Mouse (Mus musculus) heart, embryonic 16.5 days (tissue): ENCODE data around the gene Nrl. TPM values are rescaled to one million over a fixed set of nuclear protein-coding genes. Genes with fewer than 3 reads are reported as not detected.
A peak's percentile ranks its signal among the peaks of the same experiment; 100 is the strongest.

Experiments
- ATAC-seq: fragments of 200-750 bp; cut with Nextera tagmentation; replicated peaks from 2 replicates; pipeline ENCODE4 v1.8.0; 2017; ENCODE audit warnings: moderate number of reproducible peaks; ENCODE audit not compliant: insufficient read depth, low FRiP score; ENCODE audit errors: extremely low read depth
- H3K27ac ChIP-seq: fragments of 300-500 bp; sonication (generic); 2 replicates; pipeline ENCODE4 v1.5.1; 2014; ENCODE audit warnings: mild to moderate bottlenecking, low read length, control low read depth, moderate library complexity
- H3K27me3 ChIP-seq: fragments of 300-500 bp; sonication (generic); 2 replicates; pipeline ENCODE4 v1.6.1; 2014; ENCODE audit warnings: low read length, mixed read lengths; ENCODE audit not compliant: control insufficient read depth, insufficient read depth
- H3K36me3 ChIP-seq: fragments of 300-500 bp; sonication (generic); 2 replicates; pipeline ENCODE4 v1.6.1; 2014; ENCODE audit not compliant: control insufficient read depth, insufficient read depth
- H3K4me1 ChIP-seq: fragments of 300-500 bp; sonication (generic); 2 replicates; pipeline ENCODE4 v1.6.1; 2014; ENCODE audit warnings: low read length, mixed read lengths; ENCODE audit not compliant: control insufficient read depth, insufficient read depth
- H3K4me2 ChIP-seq: fragments of 300-500 bp; sonication (generic); 2 replicates; pipeline ENCODE4 v1.6.1; 2014; ENCODE audit warnings: low read depth, mild to moderate bottlenecking, control low read depth, low read length
- H3K4me3 ChIP-seq: fragments of 300-500 bp; sonication (generic); 2 replicates; pipeline ENCODE4 v1.5.1; 2014; ENCODE audit warnings: mild to moderate bottlenecking, control low read depth, low read length
- H3K9ac ChIP-seq: fragments of 300-500 bp; sonication (generic); 2 replicates; pipeline ENCODE4 v1.6.1; 2014; ENCODE audit warnings: low read length, control low read depth
- H3K9me3 ChIP-seq: fragments of 300-500 bp; sonication (generic); replicated peaks from 2 replicates; pipeline ENCODE4 v1.6.1; 2016; ENCODE audit warnings: low read length; ENCODE audit not compliant: control insufficient read depth
- WGBS: fragments of 180-500 bp; shearing (Covaris S2); extraction: QIAGEN DNeasy Blood & Tissue Kit; methylation state at CpG from one replicate; pipeline ENCODE4 v1.1.7; 2014; 5-methylcytosine and 5-hydroxymethylcytosine counted together
- polyA plus RNA-seq: library from polyadenylated mRNA; unstranded; fragments of >200 nt; fragmentation: Nextera tagmentation; extraction: Ambion mirVana; gene quantifications from 2 replicates; pipeline ENCODE4 v1.2.1, GENCODE M21; 2015

Gene Nrl
- polyA plus RNA-seq, 1 experiment from 2014 or later, result 0.05 TPM

DNA sequence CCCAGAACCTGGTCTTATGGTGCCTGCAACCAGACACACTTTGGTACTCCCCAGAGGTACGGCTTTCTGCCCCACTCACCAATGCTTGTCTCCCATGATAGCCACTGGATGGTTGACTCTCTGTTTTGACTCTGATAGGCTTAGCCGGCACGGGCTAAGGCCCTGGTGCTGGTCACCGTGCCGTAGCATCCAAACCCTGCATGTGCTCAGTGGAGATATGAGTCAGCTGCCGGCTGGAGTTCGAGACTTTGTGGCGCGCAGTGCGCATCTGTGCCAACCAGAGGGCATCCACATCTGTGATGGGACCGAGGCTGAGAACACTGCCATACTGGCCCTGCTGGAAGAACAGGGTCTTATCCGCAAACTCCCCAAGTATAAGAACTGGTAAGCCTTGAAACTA, 17.5 kb upstream of the Nrl start:
- no peaks in the 10 kb centered on the region for H3K27me3 ChIP-seq
- no peak overlapping the region for H3K4me2 ChIP-seq
- no peak overlapping the region for H3K9ac ChIP-seq
- H3K36me3 ChIP-seq, result peaks cover 17% of the 10 kb centered on the region; the same call in 1 of the 2 replicates
- peaks cover 7% of the 10 kb centered on the region for H3K4me1 ChIP-seq
- WGBS, result 94% methylated on average over 12 of the region's 12 CpGs
- H3K4me3 ChIP-seq, result no peak overlapping the region
- no peak overlapping the region for H3K27ac ChIP-seq
- H3K9me3 ChIP-seq, result no peaks in the 10 kb centered on the region
- no peak for ATAC-seq

DNA sequence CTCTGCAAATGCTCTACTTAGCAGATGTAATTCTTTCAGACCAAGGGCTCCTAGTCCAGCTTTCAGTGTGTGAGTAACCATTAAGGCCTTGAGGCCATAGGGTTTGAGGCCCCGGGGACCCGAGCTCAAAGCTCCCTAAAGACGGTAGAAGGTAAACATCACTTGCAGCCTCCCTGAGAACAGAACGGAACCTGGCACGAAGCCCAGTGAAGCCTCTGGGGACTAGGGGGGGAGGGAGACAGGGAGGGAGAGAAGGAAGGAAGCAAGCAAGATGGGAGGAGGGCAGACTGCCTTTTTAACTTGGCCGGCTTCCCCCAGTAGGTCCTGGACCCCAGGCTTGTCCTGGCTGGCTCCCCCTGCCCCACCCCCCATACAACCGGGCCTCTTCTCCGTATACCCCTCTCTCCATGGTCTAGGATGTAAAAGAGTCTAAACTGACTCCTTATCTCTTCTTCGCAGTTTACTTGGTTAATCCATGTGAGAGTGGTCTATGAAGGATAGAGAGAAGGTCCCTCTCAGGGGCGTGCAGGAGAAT, 16.1 kb upstream of the Nrl start:
- WGBS, result 4% methylated on average over 10 of the region's 10 CpGs
- H3K4me1 ChIP-seq, result peaks cover 7% of the 10 kb centered on the region
- peak; percentile 58 for ATAC-seq
- no peaks in the 10 kb centered on the region for H3K27me3 ChIP-seq
- H3K9ac ChIP-seq, result peak overlapping the region; percentile 78
- peak overlapping the region; percentile 84 for H3K27ac ChIP-seq
- peak overlapping the region; percentile 73 for H3K4me3 ChIP-seq
- no peaks in the 10 kb centered on the region for H3K9me3 ChIP-seq
- peak overlapping the region; percentile 81 for H3K4me2 ChIP-seq
- H3K36me3 ChIP-seq, result peaks cover 12% of the 10 kb centered on the region; the same call in 1 of the 2 replicates

DNA sequence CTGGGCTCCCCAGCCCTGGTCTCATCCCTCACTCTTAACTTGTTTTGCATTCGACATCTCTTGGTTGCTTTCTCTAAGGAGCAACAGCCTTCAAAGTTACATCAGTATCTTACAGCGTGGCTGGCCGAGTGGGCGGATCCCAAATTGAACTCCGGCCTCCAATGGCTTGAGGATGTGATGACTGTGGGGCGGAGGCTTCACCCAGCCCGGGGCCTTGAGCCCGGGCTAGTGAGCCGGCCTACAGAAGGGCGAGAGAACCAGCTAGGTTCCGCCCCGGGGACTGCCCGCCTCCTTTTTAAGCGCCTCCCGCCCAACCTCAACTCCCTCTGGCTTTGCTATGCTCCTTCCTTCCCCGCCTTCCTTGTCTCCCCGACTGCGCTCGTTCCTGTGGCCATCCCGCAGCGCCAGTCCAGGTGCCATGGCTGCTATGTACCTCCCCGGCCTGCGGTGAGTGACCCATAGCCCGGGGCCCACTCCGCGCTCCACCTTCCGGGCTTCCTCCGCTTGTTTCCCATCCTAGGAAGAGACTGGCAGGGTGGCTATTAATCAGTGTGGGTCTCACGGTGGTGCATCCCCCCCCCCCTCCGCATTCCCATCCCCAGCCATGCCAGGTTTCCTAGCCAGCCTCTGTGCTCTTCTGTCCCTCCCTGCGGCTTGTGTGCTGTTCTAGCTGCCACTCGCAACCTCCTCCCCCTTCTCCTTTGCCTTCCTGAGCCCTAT, 15.4 kb upstream of the Nrl start, which contains the start of gene Pck2:
Gene Pck2 (plus strand): TSS at position 200 of the 720 bp plus-strand sequence.
- Histone ChIP-seq H3K27ac (peak within 1 kb of the TSS; percentile 84), H3K4me1 (peaks cover 7% of the 10 kb centered on the region), H3K4me2 (peak within 1 kb of the TSS; percentile 81), H3K27me3 (no peaks in the 10 kb centered on the region), H3K9ac (peak within 1 kb of the TSS; percentile 78), H3K4me3 (peak within 1 kb of the TSS; percentile 73), H3K9me3 (no peaks in the 10 kb centered on the region), H3K36me3 (peaks cover 11% of the 10 kb centered on the region; the same call in 1 of the 2 replicates)
- WGBS, result under 1% methylated on average over 32 of the region's 32 CpGs
- peak; percentile 92 for ATAC-seq

DNA sequence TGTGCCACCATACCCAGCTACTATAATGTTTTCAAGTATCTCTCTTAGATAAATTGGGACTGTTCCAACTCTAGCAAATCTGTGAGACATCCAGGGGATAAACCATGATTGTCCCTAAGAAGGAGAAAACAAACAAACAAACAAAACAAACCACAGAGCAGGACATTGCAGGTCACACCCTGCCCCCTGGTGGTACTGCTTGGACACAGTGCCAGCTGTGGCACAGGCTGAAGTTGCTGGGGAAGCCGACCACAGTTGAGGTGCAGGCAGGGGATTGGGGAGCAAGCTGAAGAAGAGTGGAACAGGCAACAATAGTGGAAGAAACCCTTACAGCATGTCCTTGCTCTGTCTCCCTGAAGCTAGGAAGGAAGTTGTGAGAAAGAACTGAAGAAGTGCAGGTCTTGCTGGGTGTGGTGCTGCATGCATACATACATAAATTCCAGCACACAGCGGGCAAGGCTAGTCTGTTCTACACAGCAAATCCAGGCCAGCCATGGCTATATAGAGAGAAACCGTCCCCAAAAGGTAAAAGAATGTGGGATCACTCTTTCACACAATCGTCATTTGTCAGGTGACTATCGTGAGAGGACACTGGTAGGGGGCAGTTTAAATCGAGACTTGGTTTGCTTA, 11.4 kb upstream of the Nrl start:
- 45% methylated on average over 6 of the region's 6 CpGs for WGBS
- H3K27me3 ChIP-seq, result no peaks in the 10 kb centered on the region
- no peaks in the 10 kb centered on the region for H3K9me3 ChIP-seq
- no peak overlapping the region for H3K4me2 ChIP-seq
- no peak overlapping the region for H3K27ac ChIP-seq
- H3K9ac ChIP-seq, result no peak overlapping the region
- peaks cover 4% of the 10 kb centered on the region for H3K4me1 ChIP-seq
- no peak for ATAC-seq
- H3K4me3 ChIP-seq, result no peak overlapping the region
- H3K36me3 ChIP-seq, result no peaks in the 10 kb centered on the region

DNA sequence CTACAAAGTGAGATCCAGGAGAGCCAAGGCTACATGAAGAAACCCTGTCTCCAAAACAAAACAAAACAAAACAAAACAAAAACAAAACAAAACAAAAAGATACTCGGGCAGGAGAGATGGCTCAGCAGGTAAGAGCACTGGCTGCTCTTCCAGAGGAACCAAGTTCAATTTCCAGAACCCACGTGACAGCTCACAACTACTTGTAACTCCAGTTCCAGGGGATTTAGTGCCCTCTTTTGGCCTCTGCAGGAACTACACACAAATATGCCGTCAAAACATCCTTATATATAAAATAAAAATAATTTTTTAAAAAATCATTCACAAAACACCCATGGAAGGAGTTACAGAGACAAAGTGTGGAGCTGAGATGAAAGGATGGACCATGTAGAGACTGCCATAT, 3.2 kb upstream of the Nrl start:
- Histone ChIP-seq H3K9ac (no peak overlapping the region), H3K4me3 (no peak overlapping the region), H3K27ac (no peak overlapping the region), H3K27me3 (peaks cover 19% of the 10 kb centered on the region), H3K9me3 (no peaks in the 10 kb centered on the region), H3K4me2 (no peak overlapping the region), H3K36me3 (no peaks in the 10 kb centered on the region), H3K4me1 (0 out of 2 replicates have a peak, but pooled peaks cover 2% of the 10 kb centered on the region)
- 22% methylated on average over 3 of the region's 3 CpGs for WGBS
- ATAC-seq, result no peak

DNA sequence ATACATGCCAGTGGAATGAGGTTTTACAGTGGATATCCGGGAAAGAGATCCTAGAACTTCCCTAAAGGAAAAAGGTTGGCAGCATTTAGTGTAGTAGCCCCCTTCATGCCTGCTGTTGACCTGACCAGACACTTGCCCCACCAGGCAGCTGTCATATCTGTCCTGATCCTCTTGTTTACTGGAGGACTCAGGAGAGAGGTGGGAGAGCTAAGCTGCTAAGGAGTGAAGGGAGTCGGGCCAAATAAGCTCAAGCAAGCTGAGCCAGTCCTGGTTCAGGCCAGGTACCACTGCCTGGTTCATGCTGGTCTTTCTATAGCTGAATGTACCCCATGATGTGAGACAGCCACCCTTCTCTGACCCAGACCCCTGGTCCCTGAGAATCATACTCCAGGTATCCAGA, 1.9 kb upstream of the Nrl start:
- H3K27me3 ChIP-seq, result peaks cover 32% of the 10 kb centered on the region
- no peak overlapping the region for H3K27ac ChIP-seq
- no peak overlapping the region for H3K4me2 ChIP-seq
- H3K4me1 ChIP-seq, result 0 out of 2 replicates have a peak, but pooled peaks cover 2% of the 10 kb centered on the region
- ATAC-seq, result no peak
- no peak overlapping the region for H3K9ac ChIP-seq
- no peaks in the 10 kb centered on the region for H3K36me3 ChIP-seq
- H3K4me3 ChIP-seq, result no peak overlapping the region
- 62% methylated on average over 2 of the region's 2 CpGs for WGBS
- H3K9me3 ChIP-seq, result no peaks in the 10 kb centered on the region

DNA sequence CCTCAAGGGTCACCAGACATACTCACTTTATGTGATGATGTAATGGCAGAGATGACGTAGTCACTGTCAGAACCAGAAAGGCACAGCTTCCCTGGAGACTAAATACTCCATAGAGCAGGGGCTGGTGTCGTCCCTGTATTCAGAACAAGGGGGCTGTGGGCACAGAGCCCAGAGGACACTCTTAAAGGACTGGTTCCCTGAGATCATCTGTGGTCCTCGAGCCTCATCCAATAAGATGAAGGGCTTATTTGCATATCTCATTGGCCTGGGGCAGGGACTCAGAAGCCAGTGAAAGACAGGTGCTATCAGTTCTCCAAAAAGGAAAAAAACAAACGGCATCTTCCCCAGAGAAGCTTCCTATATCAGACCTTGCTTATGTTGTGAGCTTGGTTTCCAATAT, 719 bp downstream of the Nrl start:
- Histone ChIP-seq H3K27ac (no peak overlapping the region), H3K4me1 (peaks cover 9% of the 10 kb centered on the region; the same call in 1 of the 2 replicates), H3K4me2 (no peak overlapping the region), H3K4me3 (no peak overlapping the region), H3K9me3 (no peaks in the 10 kb centered on the region), H3K36me3 (no peaks in the 10 kb centered on the region), H3K27me3 (peaks cover 46% of the 10 kb centered on the region), H3K9ac (no peak overlapping the region)
- 35% methylated on average over 4 of the region's 4 CpGs for WGBS
- ATAC-seq, result no peak

DNA sequence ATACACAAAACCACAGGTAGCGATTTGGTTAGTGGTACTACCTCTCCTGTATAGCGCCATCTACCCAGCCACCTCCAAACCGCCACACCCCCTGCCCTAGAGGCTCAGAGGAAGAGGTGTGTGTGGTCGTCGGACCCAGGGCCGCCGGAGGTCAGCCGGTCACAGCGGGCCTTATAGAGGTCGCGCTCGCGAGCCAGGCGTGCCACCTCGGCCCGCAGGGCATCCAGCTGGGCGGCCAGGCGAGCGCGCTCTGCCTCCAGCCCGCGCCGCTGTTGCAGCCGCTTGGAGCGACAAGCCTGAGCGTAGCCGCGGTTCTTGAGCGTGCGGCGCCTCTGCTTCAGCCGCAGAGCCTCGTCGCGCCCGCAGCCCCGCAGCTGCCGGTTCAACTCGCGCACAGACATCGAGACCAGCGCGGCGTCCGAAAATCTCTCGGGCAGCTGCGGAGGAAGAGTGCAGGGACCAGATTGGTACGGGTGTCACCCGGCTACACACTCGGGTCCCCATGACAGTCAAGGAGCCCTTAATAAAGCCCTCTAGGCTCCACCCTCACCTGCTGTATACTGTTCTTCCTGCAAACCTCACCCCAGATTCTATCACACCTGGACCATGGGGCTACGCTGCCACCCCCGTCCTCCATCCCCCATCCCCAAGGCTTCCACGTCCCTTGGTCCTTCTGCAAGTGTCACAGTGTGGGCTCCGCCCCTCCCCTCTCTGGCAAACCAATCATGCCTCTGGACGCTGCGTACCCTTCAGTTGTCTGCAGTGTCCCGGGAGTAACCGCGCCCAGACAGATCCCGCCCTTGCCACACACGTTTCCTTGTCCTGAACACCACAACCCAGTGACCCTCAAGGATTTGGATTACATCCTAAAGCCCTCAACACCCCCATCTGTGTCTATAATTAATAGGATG, 4.1 kb downstream of the Nrl start:
- Histone ChIP-seq H3K4me3 (peak overlapping the region; percentile 58), H3K27me3 (peaks cover 58% of the 10 kb centered on the region), H3K36me3 (no peaks in the 10 kb centered on the region), H3K4me2 (peak overlapping the region; percentile 90), H3K9ac (peak overlapping the region; percentile 70), H3K9me3 (no peaks in the 10 kb centered on the region), H3K4me1 (peaks cover 9% of the 10 kb centered on the region; the same call in 1 of the 2 replicates), H3K27ac (no peak overlapping the region)
- under 1% methylated on average over 61 of the region's 61 CpGs for WGBS
- peak; percentile 39; the same call in 1 of the 2 replicates for ATAC-seq
